ENCODE assay signal across 9 mouse cellular contexts in genomic region chr6:84181452-84181851, GRCm38 (mm10).
DNase-seq lines count a peak whose midpoint lies in the region; ATAC-seq lines count a peak whose summit lies in the region.
"Had no signal": no experiment of that assay in that cellular context is flagged by ENCODE, and none has a peak within 500 bp of the region (broad histone marks: within the 10 kb centered on the region; RNA-seq: fewer than 3 reads in every experiment).

No protein-coding gene starts in this region.

- ATAC-seq in inflammation-experienced regulatory T-cells, adult 6 months = no peak

- intact Hi-C loops in gastrocnemius, postnatal 36 days (cut with DNase I) = no loop called here

- DNase-seq in adrenal gland, postnatal 10 days = peak; percentile 67
- no peak for DNase-seq in adrenal gland, adult 18-20 months (ENCODE audit: low spot score in 2 of 2)
- DNase-seq in gastrocnemius, postnatal 36 days = peak; percentile 27 to 50
- peak; percentile 65 for DNase-seq in kidney, postnatal 10 days
- peak; percentile 21 for DNase-seq in ovary, postnatal 14 days (ENCODE audit: low spot score)
- DNase-seq in layer of hippocampus, adult 8-10 months (ENCODE audit: low spot score in 2 of 2) = no peak
- DNase-seq in urinary bladder, adult 2 months (ENCODE audit: low spot score) = no peak
- DNase-seq: right cerebral cortex, adult 18-20 months had no signal

Comparison
In these comparisons a context has a peak if more than half of its experiments do, and no peak if none do; other contexts are left out.
1. DNase-seq: peak in adrenal gland, postnatal 10 days (single experiment), gastrocnemius, postnatal 36 days (2 of 2), kidney, postnatal 10 days (single experiment) and ovary, postnatal 14 days (single experiment); none in adrenal gland, adult 18-20 months (0 of 2), layer of hippocampus, adult 8-10 months (0 of 2) and urinary bladder, adult 2 months (single experiment).